Mouse (Mus musculus) testis, adult 2 months (tissue): Measurements from ENCODE around the gene Olfr171. TPM values are rescaled to one million over a fixed set of nuclear protein-coding genes. Genes with fewer than 3 reads are reported as not detected.
"Not testable (repeated sequence)": the region's sequence is repeated elsewhere in the genome, so short reads cannot be mapped to it uniquely, and the experiment has no call there.

Experiments used
- H3K27ac ChIP-seq: fragments of 200-500 bp; 2 replicates; pipeline ENCODE4 v1.5.1; 2012; ENCODE audit warnings: low read depth, low read length; ENCODE audit not compliant: control insufficient read depth, insufficient read depth
- H3K27me3 ChIP-seq: fragments of 200-500 bp; 2 replicates; pipeline ENCODE4 v1.6.1; 2012; ENCODE audit warnings: mild to moderate bottlenecking, low read length, moderate library complexity; ENCODE audit not compliant: control insufficient read depth, insufficient read depth
- H3K36me3 ChIP-seq: fragments of 200-500 bp; 2 replicates; pipeline ENCODE4 v1.6.1; 2012; ENCODE audit warnings: mild to moderate bottlenecking, low read length; ENCODE audit not compliant: control insufficient read depth, insufficient read depth
- H3K4me1 ChIP-seq: fragments of 200-500 bp; 2 replicates; pipeline ENCODE4 v1.6.1; 2012; ENCODE audit warnings: low read length; ENCODE audit not compliant: control insufficient read depth, insufficient read depth
- H3K4me3 ChIP-seq: fragments of 200-500 bp; 2 replicates; pipeline ENCODE4 v1.5.1; 2012; ENCODE audit warnings: low read depth, mild to moderate bottlenecking, low read length, moderate library complexity, mixed read lengths; ENCODE audit not compliant: control insufficient read depth
- CTCF ChIP-seq: fragments of 200-500 bp; IDR thresholded peaks from 2 replicates; pipeline ENCODE4 v1.5.1; 2012; ENCODE audit warnings: low read depth, mild to moderate bottlenecking, inconsistent platforms, low read length, moderate library complexity; ENCODE audit not compliant: control insufficient read depth, insufficient read depth, insufficient replicate concordance
- POLR2A ChIP-seq: fragments of 200-500 bp; IDR thresholded peaks from 2 replicates; pipeline ENCODE4 v1.6.1; 2012; ENCODE audit warnings: low read depth, mild to moderate bottlenecking, inconsistent platforms, low read length, moderate library complexity; ENCODE audit not compliant: control insufficient read depth
- polyA plus RNA-seq: library from polyadenylated mRNA; depleted of rRNA; stranded (reverse); fragments of >200 nt; gene quantifications from 2 replicates; pipeline ENCODE4 v1.2.3, GENCODE M21; 2012; rRNA removed

Gene Olfr171
- polyA plus RNA-seq = not detected in 2 replicates

GRCm38 (mm10) chr16:19629816-19630215, at the start of gene Olfr171:
TSS of gene Olfr171 (minus strand) at chr16:19629916.
- no peaks in the 10 kb centered on the region for H3K36me3 ChIP-seq
- no peaks in the 10 kb centered on the region for H3K27me3 ChIP-seq
- H3K4me3 ChIP-seq = no peak within 1 kb of the TSS
- TF ChIP-seq POLR2A (no peak), CTCF (no peak)
- H3K27ac ChIP-seq = no peak within 1 kb of the TSS
- no peaks in the 10 kb centered on the region for H3K4me1 ChIP-seq

DNA sequence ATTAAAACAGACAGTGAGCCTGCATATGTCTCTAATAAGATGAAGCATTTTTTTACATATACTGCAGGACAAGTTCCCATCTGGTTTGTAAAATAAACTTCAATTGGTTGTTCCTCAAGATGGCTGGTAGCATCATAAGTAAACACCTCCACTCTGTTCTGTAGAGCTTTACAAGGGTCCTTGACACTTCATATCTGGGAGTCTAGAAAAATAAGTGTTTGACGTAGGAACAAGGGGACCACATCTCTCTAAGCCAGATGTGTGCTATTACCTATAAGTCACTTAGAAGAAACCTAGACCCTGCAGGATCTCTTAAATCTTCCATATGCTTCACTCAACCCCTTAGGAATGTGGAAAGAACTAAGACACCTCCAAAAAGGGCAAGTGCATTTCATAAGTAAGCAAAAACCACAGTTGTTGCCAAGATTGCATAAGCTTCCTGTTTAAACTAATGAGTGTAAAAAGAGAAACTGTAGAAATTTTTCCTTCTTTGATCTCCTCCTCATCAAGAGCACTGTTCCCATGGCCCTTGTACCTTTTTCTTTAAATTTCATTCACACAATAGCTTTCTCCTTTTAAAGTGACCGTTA, 41.1 kb upstream of the Olfr171 start:
- H3K4me3 ChIP-seq = no peak overlapping the region
- no peak overlapping the region for H3K27ac ChIP-seq
- no peaks in the 10 kb centered on the region for H3K4me1 ChIP-seq
- TF ChIP-seq POLR2A (no peak), CTCF (no peak)
- no peaks in the 10 kb centered on the region for H3K27me3 ChIP-seq
- H3K36me3 ChIP-seq = no peaks in the 10 kb centered on the region

- Histone ChIP-seq H3K27me3 (no peaks in the 10 kb centered on the region), H3K4me3 (no peak overlapping the region), H3K36me3 (no peaks in the 10 kb centered on the region), H3K27ac (no peak overlapping the region), H3K4me1 (no peaks in the 10 kb centered on the region)
- TF ChIP-seq POLR2A (no peak), CTCF (no peak)
These were observed 36.6 kb upstream of the Olfr171 start for GRCm38 (mm10) chr16:19666312-19666711.

GRCm38 (mm10) chr16:19611782-19612181, 17.9 kb downstream of the Olfr171 start, which contains the start of gene Olfr170:
TSS of gene Olfr170 (minus strand) at chr16:19611882.
- H3K27ac ChIP-seq, H3K27me3 ChIP-seq, H3K4me3 ChIP-seq, H3K4me1 ChIP-seq, H3K36me3 ChIP-seq: not testable (repeated sequence)

DNA sequence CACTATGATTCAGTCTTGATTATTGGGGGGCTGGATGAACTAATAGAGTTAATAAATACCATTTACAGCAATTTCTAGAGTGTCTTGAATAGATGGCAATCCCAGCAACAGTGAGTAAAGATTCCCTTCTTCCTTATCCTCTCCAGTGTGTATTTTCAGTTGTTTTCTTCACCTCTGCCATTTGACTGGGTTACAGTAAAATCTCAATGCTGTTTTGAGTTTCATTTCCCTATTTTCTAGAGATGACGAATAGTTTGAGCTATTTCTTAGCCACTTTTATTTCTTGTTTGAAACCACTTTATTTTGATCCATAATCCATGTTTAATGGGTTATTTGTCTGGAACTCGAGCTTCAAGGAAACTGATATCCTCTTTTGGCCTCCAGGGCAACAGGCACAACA, 26.6 kb downstream of the Olfr171 start:
- Histone ChIP-seq H3K4me1 (no peaks in the 10 kb centered on the region), H3K4me3 (no peak overlapping the region), H3K36me3 (no peaks in the 10 kb centered on the region), H3K27me3 (no peaks in the 10 kb centered on the region), H3K27ac (no peak overlapping the region)
- TF ChIP-seq POLR2A (no peak), CTCF (no peak)

Other genes starting within 250 kb of the Olfr171 start
- 0.17 and 0.23 TPM in 2 replicates for gene Olfr165, start 206.8 kb downstream of the Olfr171 start, polyA plus RNA-seq
- gene Olfr166, start 146.2 kb downstream of the Olfr171 start, polyA plus RNA-seq = 0.02 TPM in 1 of 2 replicates, not detected in the other
- gene Olfr167, start 107.7 kb downstream of the Olfr171 start, polyA plus RNA-seq = not detected in 2 replicates
- gene Olfr168, start 94.4 kb downstream of the Olfr171 start, polyA plus RNA-seq = not detected in 2 replicates
- 0.22 and 0.26 TPM in 2 replicates for gene Olfr169, start 58.1 kb downstream of the Olfr171 start, polyA plus RNA-seq
- gene Olfr170, start 18.0 kb downstream of the Olfr171 start, polyA plus RNA-seq = not detected in 2 replicates
- gene Lamp3, start 76.5 kb upstream of the Olfr171 start, polyA plus RNA-seq = 0.05 and 0.12 TPM in 2 replicates
- gene B3gnt5, start 130.3 kb upstream of the Olfr171 start, polyA plus RNA-seq = 0.19 TPM in 1 of 2 replicates, not detected in the other